Mouse (Mus musculus): ENCODE data around the gene Pds5b. TPM values are rescaled to one million over a fixed set of nuclear protein-coding genes. Genes with fewer than 3 reads are reported as not detected.

Gene Pds5b
- polyA plus RNA-seq, 1 experiment from 2014 or later: 39.4 TPM

GRCm38 (mm10) chr5:150814111-150814990 lies 140.8 kb downstream of the Pds5b start:
- DNase-seq (ENCODE audit: extremely low spot score, low spot score): no peak
- 81% methylated on average over 13 of the region's 13 CpGs for WGBS
- no peaks in the 10 kb centered on the region for H3K4me1 ChIP-seq
- H3K4me3 ChIP-seq: no peak overlapping the region
- no peaks in the 10 kb centered on the region for H3K27me3 ChIP-seq (ENCODE audit: poor library complexity, severe bottlenecking)
- no peaks in the 10 kb centered on the region for H3K9me3 ChIP-seq
- peaks cover 18% of the 10 kb centered on the region for H3K36me3 ChIP-seq (replicated peaks)
- H3K27ac ChIP-seq: no peak overlapping the region

- WGBS: 92% methylated on average over 4 of the region's 4 CpGs
- Histone ChIP-seq H3K27me3 (ENCODE audit: poor library complexity, severe bottlenecking) (no peaks in the 10 kb centered on the region), H3K27ac (no peak overlapping the region), H3K4me3 (no peak overlapping the region), H3K36me3 (replicated peaks) (peaks cover 14% of the 10 kb centered on the region), H3K4me1 (no peaks in the 10 kb centered on the region), H3K9me3 (no peaks in the 10 kb centered on the region)
- no peak for DNase-seq (ENCODE audit: extremely low spot score, low spot score)
Measured at GRCm38 (mm10) chr5:150815400-150815799, 141.9 kb downstream of the Pds5b start.

- H3K36me3 ChIP-seq (replicated peaks): peaks cover 7% of the 10 kb centered on the region; the same call in 1 of the 2 replicates
- no peak overlapping the region for H3K4me3 ChIP-seq
- H3K4me1 ChIP-seq: no peaks in the 10 kb centered on the region
- no peak overlapping the region for H3K27ac ChIP-seq
- H3K27me3 ChIP-seq (ENCODE audit: poor library complexity, severe bottlenecking): no peaks in the 10 kb centered on the region
- WGBS: 88% methylated on average over 5 of the region's 5 CpGs
- H3K9me3 ChIP-seq: no peaks in the 10 kb centered on the region
- DNase-seq (ENCODE audit: extremely low spot score, low spot score): no peak
Measured at GRCm38 (mm10) chr5:150816775-150817174, 143.2 kb downstream of the Pds5b start.

DNA sequence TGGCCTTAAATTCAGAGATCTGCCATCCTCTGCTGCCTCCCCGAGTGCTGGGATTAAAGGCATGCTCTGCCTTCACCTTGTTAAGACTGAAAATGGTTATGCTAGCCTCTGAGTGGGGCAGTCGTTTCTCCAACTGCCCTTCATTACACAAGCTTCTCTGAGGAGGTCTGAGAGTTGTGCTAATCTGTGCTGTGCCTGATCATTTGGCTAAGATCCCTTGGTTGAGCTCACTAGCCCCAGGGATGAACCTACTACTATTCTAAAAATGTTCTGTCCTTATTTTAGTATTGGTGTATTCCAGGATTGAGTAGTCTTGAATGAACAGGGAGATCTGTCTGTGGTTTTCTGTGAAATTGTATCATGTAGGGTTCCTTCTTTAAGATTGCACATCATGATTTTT lies 144.5 kb downstream of the Pds5b start:
- no peak for DNase-seq (ENCODE audit: extremely low spot score, low spot score)
- no peak overlapping the region for H3K27ac ChIP-seq
- WGBS: 69% methylated on average over 2 of the region's 2 CpGs

GRCm38 (mm10) chr5:150818886-150819285 lies 145.3 kb downstream of the Pds5b start:
- H3K27ac ChIP-seq: no peak overlapping the region
- no peaks in the 10 kb centered on the region for H3K27me3 ChIP-seq (ENCODE audit: poor library complexity, severe bottlenecking)
- no peak overlapping the region for H3K4me3 ChIP-seq
- 80% methylated on average over 4 of the region's 4 CpGs for WGBS
- no peak for DNase-seq (ENCODE audit: extremely low spot score, low spot score)
- no peaks in the 10 kb centered on the region for H3K9me3 ChIP-seq
- no peaks in the 10 kb centered on the region for H3K4me1 ChIP-seq
- H3K36me3 ChIP-seq (replicated peaks): no peaks in the 10 kb centered on the region

More for the DNA sequence above, 144.5 kb downstream of the Pds5b start:
- no peaks in the 10 kb centered on the region for H3K27me3 ChIP-seq (ENCODE audit: poor library complexity, severe bottlenecking)
- H3K4me3 ChIP-seq: no peak overlapping the region
- H3K4me1 ChIP-seq: no peaks in the 10 kb centered on the region
- H3K9me3 ChIP-seq: no peaks in the 10 kb centered on the region
- H3K36me3 ChIP-seq (replicated peaks): no peaks in the 10 kb centered on the region

GRCm38 (mm10) chr5:150819520-150819919 lies 146.0 kb downstream of the Pds5b start:
- WGBS: 83% methylated on average over 5 of the region's 5 CpGs
- Histone ChIP-seq H3K9me3 (no peaks in the 10 kb centered on the region), H3K4me1 (no peaks in the 10 kb centered on the region), H3K27me3 (ENCODE audit: poor library complexity, severe bottlenecking) (no peaks in the 10 kb centered on the region), H3K27ac (no peak overlapping the region), H3K4me3 (no peak overlapping the region), H3K36me3 (replicated peaks) (no peaks in the 10 kb centered on the region)
- no peak for DNase-seq (ENCODE audit: extremely low spot score, low spot score)

- Histone ChIP-seq H3K4me3 (no peak overlapping the region), H3K4me1 (no peaks in the 10 kb centered on the region), H3K27me3 (ENCODE audit: poor library complexity, severe bottlenecking) (no peaks in the 10 kb centered on the region), H3K36me3 (replicated peaks) (no peaks in the 10 kb centered on the region), H3K27ac (no peak overlapping the region), H3K9me3 (no peaks in the 10 kb centered on the region; the same call in 1 of the 2 replicates)
- DNase-seq (ENCODE audit: extremely low spot score, low spot score): no peak
- 92% methylated on average over 4 of the region's 4 CpGs for WGBS
Measured at GRCm38 (mm10) chr5:150821152-150821551, 147.6 kb downstream of the Pds5b start.

- WGBS: 84% methylated on average over 6 of the region's 6 CpGs
- Histone ChIP-seq H3K9me3 (peaks cover 7% of the 10 kb centered on the region; the same call in 1 of the 2 replicates), H3K36me3 (replicated peaks) (no peaks in the 10 kb centered on the region), H3K4me1 (no peaks in the 10 kb centered on the region), H3K27ac (no peak overlapping the region), H3K4me3 (no peak overlapping the region), H3K27me3 (ENCODE audit: poor library complexity, severe bottlenecking) (no peaks in the 10 kb centered on the region)
- DNase-seq (ENCODE audit: extremely low spot score, low spot score): no peak
Measured at GRCm38 (mm10) chr5:150822781-150823180, 149.2 kb downstream of the Pds5b start.

GRCm38 (mm10) chr5:150823361-150823760 lies 149.8 kb downstream of the Pds5b start:
- Histone ChIP-seq H3K36me3 (replicated peaks) (no peaks in the 10 kb centered on the region), H3K4me3 (no peak overlapping the region), H3K4me1 (no peaks in the 10 kb centered on the region), H3K27ac (no peak overlapping the region), H3K9me3 (peaks cover 7% of the 10 kb centered on the region; the same call in 1 of the 2 replicates), H3K27me3 (ENCODE audit: poor library complexity, severe bottlenecking) (no peaks in the 10 kb centered on the region)
- 93% methylated on average over 3 of the region's 3 CpGs for WGBS
- no peak for DNase-seq (ENCODE audit: extremely low spot score, low spot score)

- H3K27me3 ChIP-seq (ENCODE audit: poor library complexity, severe bottlenecking): no peaks in the 10 kb centered on the region
Measured at GRCm38 (mm10) chr5:150829499-150829898, 156.0 kb downstream of the Pds5b start.

DNA sequence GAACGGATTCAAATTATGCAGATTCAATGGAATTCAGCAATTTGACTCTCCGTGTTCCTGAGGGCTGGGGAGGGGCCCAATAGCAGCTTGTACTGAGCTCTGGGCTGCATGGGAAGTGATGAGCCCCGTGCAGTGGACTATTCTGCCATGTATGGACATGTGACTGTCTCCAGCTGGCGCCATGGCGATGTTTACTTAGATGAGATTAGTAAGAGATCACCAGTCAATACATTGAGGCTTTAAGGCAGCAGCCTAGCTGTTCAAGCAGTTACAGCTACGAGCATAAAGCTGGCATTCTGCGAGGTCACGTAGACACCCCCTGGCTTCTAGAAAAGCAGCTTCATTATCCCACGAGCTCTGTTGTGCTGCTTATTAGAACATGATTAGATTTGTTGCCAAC lies 157.2 kb downstream of the Pds5b start:
- H3K27me3 ChIP-seq (ENCODE audit: poor library complexity, severe bottlenecking): no peaks in the 10 kb centered on the region
- 74% methylated on average over 9 of the region's 9 CpGs for WGBS
- peaks cover 7% of the 10 kb centered on the region; the same call in 1 of the 2 replicates for H3K9me3 ChIP-seq

More at GRCm38 (mm10) chr5:150829499-150829898, 156.0 kb downstream of the Pds5b start:
- Histone ChIP-seq H3K36me3 (replicated peaks) (no peaks in the 10 kb centered on the region), H3K9me3 (peaks cover 7% of the 10 kb centered on the region; the same call in 1 of the 2 replicates), H3K4me1 (peaks cover 4% of the 10 kb centered on the region), H3K27ac (no peak overlapping the region), H3K4me3 (no peak overlapping the region)
- DNase-seq (ENCODE audit: extremely low spot score, low spot score): no peak
- WGBS: 92% methylated on average over 5 of the region's 5 CpGs

GRCm38 (mm10) chr5:150836782-150837181 lies 163.2 kb downstream of the Pds5b start:
- Histone ChIP-seq H3K36me3 (replicated peaks) (no peaks in the 10 kb centered on the region), H3K27ac (no peak overlapping the region), H3K4me3 (no peak overlapping the region), H3K4me1 (peaks cover 23% of the 10 kb centered on the region), H3K27me3 (ENCODE audit: poor library complexity, severe bottlenecking) (no peaks in the 10 kb centered on the region), H3K9me3 (peaks cover 11% of the 10 kb centered on the region)
- 90% methylated on average over 8 of the region's 8 CpGs for WGBS
- DNase-seq (ENCODE audit: extremely low spot score, low spot score): no peak

More for the DNA sequence above, 157.2 kb downstream of the Pds5b start:
- no peak for DNase-seq (ENCODE audit: extremely low spot score, low spot score)
- Histone ChIP-seq H3K4me3 (no peak overlapping the region), H3K27ac (no peak overlapping the region), H3K4me1 (peaks cover 10% of the 10 kb centered on the region), H3K36me3 (replicated peaks) (no peaks in the 10 kb centered on the region)

All from forebrain, embryonic 10.5 days (tissue).